Mouse (Mus musculus): Measurements from ENCODE around the gene Gltp.

- TF ChIP-seq TAL1 (IDR thresholded peaks at IDR 0.05; ENCODE audit: low read length) (no peak), GATA1 (IDR thresholded peaks at IDR 0.05; ENCODE audit: low read length) (no peak)
Observed at GRCm38 (mm10) chr5:114667228-114667856, 23.4 kb downstream of the Gltp start.

All from erythroblast, embryonic 14.5 days (primary cell).